ENCODE assay signal across 9 mouse cellular contexts in the genomic region with DNA sequence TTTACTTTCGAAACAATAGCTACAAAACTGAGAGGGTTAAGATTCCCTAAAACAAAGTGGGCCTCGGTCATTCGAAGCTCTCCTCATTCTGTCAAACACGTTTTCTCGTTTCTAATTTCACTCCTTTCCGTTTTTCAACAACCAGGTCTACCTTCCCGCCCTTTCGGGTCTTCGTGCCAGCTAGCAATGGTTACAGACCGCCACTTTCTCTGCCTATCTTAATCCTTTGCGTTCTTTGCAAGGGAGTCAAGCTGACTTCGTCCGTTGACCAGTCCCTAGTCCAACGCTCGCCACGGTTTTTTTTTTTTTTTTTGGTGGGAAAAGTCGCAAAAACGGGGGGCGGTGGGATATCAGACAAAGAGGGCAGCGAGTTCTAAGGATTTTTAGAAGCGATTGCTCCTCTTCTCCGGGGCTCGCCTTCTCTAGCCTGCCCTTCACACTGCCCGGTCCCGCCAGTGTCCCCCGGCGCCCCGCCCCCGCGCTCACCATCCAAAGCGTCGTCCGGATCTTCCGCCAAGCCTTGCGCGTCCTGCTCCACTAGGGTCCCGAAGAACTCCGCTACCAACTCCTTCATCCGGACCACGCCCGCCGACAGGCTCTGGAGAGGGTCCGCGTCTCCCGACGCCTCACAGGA. TPM values are rescaled to one million over a fixed set of nuclear protein-coding genes. Genes with fewer than 3 reads are reported as not detected.
DNase-seq lines count a peak whose midpoint lies in the region; ATAC-seq and TF ChIP-seq lines count a peak whose summit lies in the region.
"Had no signal": no experiment of that assay in that cellular context is flagged by ENCODE, and none has a peak within 500 bp of the region (broad histone marks: within the 10 kb centered on the region; RNA-seq: fewer than 3 reads in every experiment).

No protein-coding gene starts in this region.

- H3K9me3 ChIP-seq in ES-Bruce4 (replicated peaks; ENCODE audit: control insufficient read depth, insufficient read depth, low read length, poor library complexity, severe bottlenecking) = no peaks in the 10 kb centered on the region
- no peaks in the 10 kb centered on the region for H3K9me3 ChIP-seq in forebrain, embryonic 10.5 days
- H3K9me3 ChIP-seq in limb, embryonic 10.5 days (replicated peaks) = no peaks in the 10 kb centered on the region
- no peaks in the 10 kb centered on the region for H3K9me3 ChIP-seq in neural tube, embryonic 13.5 days

- no peak for TF ChIP-seq CTCF in ES-Bruce4 (IDR thresholded peaks at IDR 0.05; ENCODE audit: low read depth, low read length)

- peak overlapping the region; percentile 81 for H3K4me2 ChIP-seq in neural tube, embryonic 13.5 days

- peak; percentile 80; the same call in 1 of the 2 replicates for ATAC-seq in neural tube, embryonic 13.5 days (ENCODE audit: low read depth)

- peak overlapping the region; percentile 99 for H3K4me3 ChIP-seq in ES-Bruce4 (ENCODE audit: low read depth, low read length)
- peak overlapping the region; percentile 91 for H3K4me3 ChIP-seq in forebrain, embryonic 10.5 days
- peak overlapping the region; percentile 92 for H3K4me3 ChIP-seq in limb, embryonic 10.5 days
- peak overlapping the region; percentile 73 for H3K4me3 ChIP-seq in neural tube, embryonic 13.5 days

- 2% methylated on average over 46 of the region's 46 CpGs for WGBS in forebrain, embryonic 10.5 days
- 2% methylated on average over 46 of the region's 46 CpGs for whole genome bisulfite sequencing in limb, embryonic 10.5 days
- 2% methylated on average over 46 of the region's 46 CpGs for WGBS in neural tube, embryonic 13.5 days

- no peaks in the 10 kb centered on the region for H3K27me3 ChIP-seq in ES-Bruce4 (ENCODE audit: control insufficient read depth, insufficient read depth, low read length, poor library complexity, severe bottlenecking)
- H3K27me3 ChIP-seq in forebrain, embryonic 10.5 days (ENCODE audit: poor library complexity, severe bottlenecking) = no peaks in the 10 kb centered on the region
- H3K27me3 ChIP-seq in limb, embryonic 10.5 days (ENCODE audit: low read depth, poor library complexity, severe bottlenecking) = no peaks in the 10 kb centered on the region
- H3K27me3 ChIP-seq in neural tube, embryonic 13.5 days = no peaks in the 10 kb centered on the region

- peaks cover 13% of the 10 kb centered on the region for H3K36me3 ChIP-seq in ES-Bruce4 (ENCODE audit: control insufficient read depth, insufficient read depth, low read length, poor library complexity, severe bottlenecking)
- H3K36me3 ChIP-seq in forebrain, embryonic 10.5 days (replicated peaks) = peaks cover 55% of the 10 kb centered on the region
- H3K36me3 ChIP-seq in limb, embryonic 10.5 days = peaks cover 39% of the 10 kb centered on the region
- peaks cover under 1% of the 10 kb centered on the region for H3K36me3 ChIP-seq in neural tube, embryonic 13.5 days

- peak overlapping the region; percentile 57 for H3K27ac ChIP-seq in ES-Bruce4 (ENCODE audit: insufficient read depth, low read length)
- H3K27ac ChIP-seq in forebrain, embryonic 10.5 days = peak overlapping the region; percentile 94
- H3K27ac ChIP-seq in limb, embryonic 10.5 days = peak overlapping the region; percentile 93
- H3K27ac ChIP-seq in neural tube, embryonic 13.5 days (replicated peaks) = peak overlapping the region; percentile 91

- H3K4me1 ChIP-seq in ES-Bruce4 (ENCODE audit: control insufficient read depth, insufficient read depth, low read length) = no peaks in the 10 kb centered on the region
- peaks cover 32% of the 10 kb centered on the region for H3K4me1 ChIP-seq in forebrain, embryonic 10.5 days
- H3K4me1 ChIP-seq in limb, embryonic 10.5 days = peaks cover 21% of the 10 kb centered on the region
- H3K4me1 ChIP-seq in neural tube, embryonic 13.5 days (replicated peaks) = peaks cover 36% of the 10 kb centered on the region

- DNase-seq in cerebellum, adult 9-10 months = peak; percentile 45
- no peak for DNase-seq in cerebellum, adult 8-10 months
- no peak for DNase-seq in forebrain, embryonic 10.5 days (ENCODE audit: extremely low spot score, low spot score)
- no peak for DNase-seq in limb, embryonic 10.5 days (ENCODE audit: low spot score)
- DNase-seq in right cerebral cortex, postnatal 25 days = no peak
- DNase-seq in layer of hippocampus, postnatal 36 days = no peak

- H3K9ac ChIP-seq in ES-Bruce4 (ENCODE audit: low read depth, poor library complexity, severe bottlenecking) = peak overlapping the region; percentile 60
- peak overlapping the region; percentile 82 for H3K9ac ChIP-seq in neural tube, embryonic 13.5 days

- no peak for TF ChIP-seq POLR2A in ES-Bruce4 (IDR thresholded peaks at IDR 0.05; ENCODE audit: insufficient read depth, low read length)

- no peak for TF ChIP-seq EP300 in ES-Bruce4 (IDR thresholded peaks at IDR 0.05; ENCODE audit: insufficient read depth, low read depth, low read length)

RNA-seq across cellular contexts. Expression of a gene that starts 0.4 kb away (rescaled TPM):
- not detected in 2 replicates for polyA plus RNA-seq in ES-Bruce4 (2011; ENCODE audit: insufficient read depth, insufficient read length, low read depth, missing spikeins)
- polyA plus RNA-seq in forebrain, embryonic 10.5 days (2016; fragmentation: Nextera tagmentation; extraction: Ambion mirVana) = not detected in 2 replicates
- not detected in 2 replicates for polyA plus RNA-seq in limb, embryonic 10.5 days (2016; fragmentation: Nextera tagmentation; extraction: Ambion mirVana)
- not detected in 2 replicates for polyA plus RNA-seq in neural tube, embryonic 13.5 days (2015; fragmentation: Nextera tagmentation; extraction: Ambion mirVana)
- not detected for total RNA-seq in layer of hippocampus, postnatal 36 days (2021)
- polyA plus RNA-seq: large intestine, adult 2 months had no signal

RNA-seq across cellular contexts. Expression of a gene that starts 0.4 kb away (rescaled TPM):
- 23.6 and 26.6 TPM in 2 replicates for polyA plus RNA-seq in ES-Bruce4 (2011; ENCODE audit: insufficient read depth, insufficient read length, low read depth, missing spikeins)
- 47.9 and 52.4 TPM in 2 replicates for polyA plus RNA-seq in forebrain, embryonic 10.5 days (2016; fragmentation: Nextera tagmentation; extraction: Ambion mirVana)
- 46.1 and 52.2 TPM in 2 replicates for polyA plus RNA-seq in limb, embryonic 10.5 days (2016; fragmentation: Nextera tagmentation; extraction: Ambion mirVana)
- 50.3 and 50.8 TPM in 2 replicates for polyA plus RNA-seq in neural tube, embryonic 13.5 days (2015; fragmentation: Nextera tagmentation; extraction: Ambion mirVana)
- total RNA-seq in layer of hippocampus, postnatal 36 days (2021) = 10 to 100 TPM; 13.2 to 14.4 TPM

RNA-seq across cellular contexts. Expression of a gene that starts 0.6 kb away (rescaled TPM):
- polyA plus RNA-seq in ES-Bruce4 (2011; ENCODE audit: insufficient read depth, insufficient read length, low read depth, missing spikeins) = 93.1 and 97.5 TPM in 2 replicates
- polyA plus RNA-seq in forebrain, embryonic 10.5 days (2016; fragmentation: Nextera tagmentation; extraction: Ambion mirVana) = 67.8 and 71.6 TPM in 2 replicates
- 55.8 and 56.5 TPM in 2 replicates for polyA plus RNA-seq in limb, embryonic 10.5 days (2016; fragmentation: Nextera tagmentation; extraction: Ambion mirVana)
- 39.0 and 40.9 TPM in 2 replicates for polyA plus RNA-seq in neural tube, embryonic 13.5 days (2015; fragmentation: Nextera tagmentation; extraction: Ambion mirVana)
- total RNA-seq in layer of hippocampus, postnatal 36 days (2021) = 10 to 100 TPM; 32.1 to 34.2 TPM

RNA-seq across cellular contexts. Expression of a gene that starts 1.3 kb away (rescaled TPM):
- polyA plus RNA-seq in ES-Bruce4 (2011; ENCODE audit: insufficient read depth, insufficient read length, low read depth, missing spikeins) = 13.5 and 14.2 TPM in 2 replicates
- 31.7 and 35.0 TPM in 2 replicates for polyA plus RNA-seq in forebrain, embryonic 10.5 days (2016; fragmentation: Nextera tagmentation; extraction: Ambion mirVana)
- 29.5 and 33.8 TPM in 2 replicates for polyA plus RNA-seq in limb, embryonic 10.5 days (2016; fragmentation: Nextera tagmentation; extraction: Ambion mirVana)
- 37.6 and 41.3 TPM in 2 replicates for polyA plus RNA-seq in neural tube, embryonic 13.5 days (2015; fragmentation: Nextera tagmentation; extraction: Ambion mirVana)
- total RNA-seq in layer of hippocampus, postnatal 36 days (2021) = 10 to 100 TPM; 15.0 to 16.9 TPM

RNA-seq across cellular contexts. Expression of a gene that starts 13.6 kb away (rescaled TPM):
- 6.3 TPM in 2 replicates for polyA plus RNA-seq in ES-Bruce4 (2011; ENCODE audit: insufficient read depth, insufficient read length, low read depth, missing spikeins)
- polyA plus RNA-seq in forebrain, embryonic 10.5 days (2016; fragmentation: Nextera tagmentation; extraction: Ambion mirVana) = 12.0 and 14.2 TPM in 2 replicates
- polyA plus RNA-seq in limb, embryonic 10.5 days (2016; fragmentation: Nextera tagmentation; extraction: Ambion mirVana) = 11.7 TPM in 2 replicates
- polyA plus RNA-seq in neural tube, embryonic 13.5 days (2015; fragmentation: Nextera tagmentation; extraction: Ambion mirVana) = 11.0 and 13.3 TPM in 2 replicates
- total RNA-seq in layer of hippocampus, postnatal 36 days (2021) = 1 to 10 TPM; 5.0 to 6.0 TPM
